Mouse (Mus musculus) skeletal muscle tissue, adult 2 months (tissue): Measurements from ENCODE around the gene Ppp1ca.

ENCODE experiments used
- DNase-seq: peaks from one replicate; pipeline ENCODE4 v3.0.0-alpha.2; 2012; ENCODE audit warnings: low read depth, low spot score

Gene Ppp1ca

GRCm38 (mm10) chr19:4154437-4155222 is 37.2 kb upstream of the Ppp1ca start:
- DNase-seq = no peak

- no peak for DNase-seq
Measured at GRCm38 (mm10) chr19:4155223-4156072, 36.4 kb upstream of the Ppp1ca start.

- DNase-seq = no peak
Measured at GRCm38 (mm10) chr19:4156073-4156579, 35.7 kb upstream of the Ppp1ca start.

- no peak for DNase-seq
Measured at GRCm38 (mm10) chr19:4156771-4157170, 35.1 kb upstream of the Ppp1ca start.

- no peak for DNase-seq
Measured at GRCm38 (mm10) chr19:4159049-4159448, 32.8 kb upstream of the Ppp1ca start.

GRCm38 (mm10) chr19:4162646-4163542 is 29.0 kb upstream of the Ppp1ca start, which contains the start of gene Rps6kb2:
Rps6kb2 (minus strand) TSS chr19:4163354.
- peak; percentile 98 for DNase-seq

- DNase-seq = no peak
Measured at GRCm38 (mm10) chr19:4163543-4163887, 28.4 kb upstream of the Ppp1ca start.

- DNase-seq = no peak
Measured at GRCm38 (mm10) chr19:4164100-4164499, 27.8 kb upstream of the Ppp1ca start.

GRCm38 (mm10) chr19:4164721-4165120 is 27.1 kb upstream of the Ppp1ca start:
- no peak for DNase-seq

GRCm38 (mm10) chr19:4166678-4167476 is 25.0 kb upstream of the Ppp1ca start:
- DNase-seq = no peak

- DNase-seq = peak; percentile 99
Measured at GRCm38 (mm10) chr19:4169378-4169784, 22.5 kb upstream of the Ppp1ca start.

GRCm38 (mm10) chr19:4169810-4170209 is 22.1 kb upstream of the Ppp1ca start:
- DNase-seq = no peak

GRCm38 (mm10) chr19:4170723-4171392 is 21.0 kb upstream of the Ppp1ca start:
- no peak for DNase-seq

GRCm38 (mm10) chr19:4171393-4172290 is 20.2 kb upstream of the Ppp1ca start:
- peak; percentile 56 for DNase-seq

- no peak for DNase-seq
Measured at GRCm38 (mm10) chr19:4172925-4173324, 18.9 kb upstream of the Ppp1ca start.

- DNase-seq = peak; percentile 80
Measured at GRCm38 (mm10) chr19:4175368-4175947, 16.4 kb upstream of the Ppp1ca start, which contains the start of gene Carns1. Carns1 (minus strand) TSS chr19:4175479.

- DNase-seq = no peak
Measured at GRCm38 (mm10) chr19:4180411-4180810, 11.5 kb upstream of the Ppp1ca start.

- DNase-seq = peak; percentile 64
Measured at GRCm38 (mm10) chr19:4181892-4182291, 10.0 kb upstream of the Ppp1ca start.

- no peak for DNase-seq
Measured at GRCm38 (mm10) chr19:4183689-4184088, 8.2 kb upstream of the Ppp1ca start.
